8 mouse cellular contexts compared by ENCODE assay signal in genomic region chr9:27154763-27155530, GRCm38 (mm10). TPM values are rescaled to one million over a fixed set of nuclear protein-coding genes. Genes with fewer than 3 reads are reported as not detected.
A peak's percentile ranks its signal among the peaks of the same experiment; 100 is the strongest.
DNase-seq lines count a peak whose midpoint lies in the region; ATAC-seq and TF ChIP-seq lines count a peak whose summit lies in the region.

TSS of gene Jam3 (minus strand) at chr9:27155421.

- ATAC-seq in hindbrain, embryonic 15.5 days (ENCODE audit: low FRiP score, low read depth), result peak; percentile 98

- H3K4me3 ChIP-seq in gastrocnemius, adult 2 months, result peak within 1 kb of the TSS; percentile 88
- peak within 1 kb of the TSS; percentile 85 for H3K4me3 ChIP-seq in hindbrain, embryonic 15.5 days

- no peaks in the 10 kb centered on the region for H3K27me3 ChIP-seq in hindbrain, embryonic 15.5 days

- peak; percentile 99 for DNase-seq in ZHBTc4 (ENCODE audit: low read depth, low spot score)
- peak; percentile 90 to 92 for DNase-seq in cerebellum, postnatal 36 days
- peak; percentile 93 for DNase-seq in gastrocnemius, adult 2 months
- DNase-seq in left cerebral cortex, adult 11 months (ENCODE audit: low spot score), result peak; percentile 88
- peak; percentile 79 for DNase-seq in lung, postnatal 25 days (ENCODE audit: low spot score)
- DNase-seq in right cerebral cortex, postnatal 10 days (ENCODE audit: low spot score in 2 of 2), result peak; percentile 98
- DNase-seq in urinary bladder, postnatal 4 days (ENCODE audit: low spot score in 2 of 2), result peak; percentile 87 to 95

- peak within 1 kb of the TSS; percentile 86 for H3K27ac ChIP-seq in gastrocnemius, adult 2 months
- peak within 1 kb of the TSS; percentile 94 for H3K27ac ChIP-seq in hindbrain, embryonic 15.5 days (replicated peaks)

- H3K4me2 ChIP-seq in hindbrain, embryonic 15.5 days, result peak within 1 kb of the TSS; percentile 90

- intact Hi-C loops in gastrocnemius, adult 2 months (cut with DNase I), result no loop called here

- H3K9ac ChIP-seq in hindbrain, embryonic 15.5 days, result peak within 1 kb of the TSS; percentile 91

- no peaks in the 10 kb centered on the region for H3K9me3 ChIP-seq in hindbrain, embryonic 15.5 days

- no peak for TF ChIP-seq CTCF in gastrocnemius, adult 2 months (IDR thresholded peaks at IDR 0.05)

- peaks cover 35% of the 10 kb centered on the region for H3K4me1 ChIP-seq in hindbrain, embryonic 15.5 days (replicated peaks)

- H3K36me3 ChIP-seq in hindbrain, embryonic 15.5 days, result no peaks in the 10 kb centered on the region

- under 1% methylated on average over 58 of the region's 58 CpGs for WGBS in hindbrain, embryonic 15.5 days

RNA-seq across cellular contexts. Expression of gene Jam3, which starts in this region (rescaled TPM):
- total RNA-seq in gastrocnemius, adult 2 months (2021), result 10 to 100 TPM in 1 of 2 experiments, 1 to 10 TPM in 1; 5.5 to 11.4 TPM
- 46.7 and 49.9 TPM in 2 replicates for polyA plus RNA-seq in hindbrain, embryonic 15.5 days (2015; fragmentation: Nextera tagmentation; extraction: Ambion mirVana)

Comparison
In these comparisons a context has a peak if more than half of its experiments do, and no peak if none do; other contexts are left out.
1. Peak in every context shown above with its lines: DNase-seq, ATAC-seq, H3K4me3 ChIP-seq and H3K27ac ChIP-seq.